ENCODE assay signal across 10 mouse cellular contexts in genomic region chr4:118336658-118337057, GRCm38 (mm10). TPM values are rescaled to one million over a fixed set of nuclear protein-coding genes. Genes with fewer than 3 reads are reported as not detected.
A peak's percentile ranks its signal among the peaks of the same experiment; 100 is the strongest.
DNase-seq lines count a peak whose midpoint lies in the region; ATAC-seq and TF ChIP-seq lines count a peak whose summit lies in the region.
"Had no signal": no experiment of that assay in that cellular context is flagged by ENCODE, and none has a peak within 500 bp of the region (broad histone marks: within the 10 kb centered on the region; RNA-seq: fewer than 3 reads in every experiment).

No protein-coding gene starts in this region.

- H3K4me3 ChIP-seq in heart, embryonic 11.5 days (ENCODE audit: low read depth, low read length) = no peak overlapping the region
- H3K4me3 ChIP-seq in midbrain, postnatal 0 days (ENCODE audit: low read depth, low read length) = no peak overlapping the region
- H3K4me3 ChIP-seq: embryonic facial prominence, embryonic 15.5 days; liver, embryonic 15.5 days had no signal

- TF ChIP-seq CTCF in midbrain, postnatal 0 days (IDR thresholded peaks at IDR 0.05) = peak; percentile 78

- DNase-seq in heart, postnatal 4 days = peak; percentile 72
- peak; percentile 49 for DNase-seq in CD4-positive helper T cell, adult 2 months (ENCODE audit: low read depth, low spot score)
- peak; percentile 39 for DNase-seq in ZHBTc4 (ENCODE audit: low read depth, low spot score)
- peak; percentile 77 for DNase-seq in embryo, embryonic 11 days
- peak; percentile 75 to 86 for DNase-seq in kidney, postnatal 36 days
- peak; percentile 85 for DNase-seq in midbrain, postnatal 0 days (ENCODE audit: low spot score)
- DNase-seq in thymus, postnatal 4 days = peak; percentile 87

- no peak for ATAC-seq in heart, embryonic 11.5 days (replicated peaks; ENCODE audit: insufficient number of reproducible peaks, low FRiP score, low TSS enrichment)
- no peak for ATAC-seq in midbrain, postnatal 0 days (ENCODE audit: low FRiP score)

- H3K27me3 ChIP-seq in heart, embryonic 11.5 days (ENCODE audit: control insufficient read depth, insufficient read depth, low read length) = no peaks in the 10 kb centered on the region
- H3K27me3 ChIP-seq in midbrain, postnatal 0 days (ENCODE audit: insufficient read depth, low read length) = no peaks in the 10 kb centered on the region
- H3K27me3 ChIP-seq: embryonic facial prominence, embryonic 15.5 days had no signal

- H3K9me3 ChIP-seq in heart, embryonic 11.5 days (replicated peaks; ENCODE audit: control insufficient read depth, low read length) = no peaks in the 10 kb centered on the region
- H3K9me3 ChIP-seq in midbrain, postnatal 0 days (ENCODE audit: low read length) = no peaks in the 10 kb centered on the region
- H3K9me3 ChIP-seq: embryonic facial prominence, embryonic 15.5 days; liver, embryonic 15.5 days had no signal

- H3K36me3 ChIP-seq in heart, embryonic 11.5 days (ENCODE audit: control insufficient read depth, insufficient read depth, low read length) = no peaks in the 10 kb centered on the region
- H3K36me3 ChIP-seq in midbrain, postnatal 0 days (ENCODE audit: insufficient read depth, low read length) = no peaks in the 10 kb centered on the region
- H3K36me3 ChIP-seq: embryonic facial prominence, embryonic 15.5 days; liver, embryonic 15.5 days had no signal

- no peak overlapping the region for H3K4me2 ChIP-seq in heart, embryonic 11.5 days
- H3K4me2 ChIP-seq in midbrain, postnatal 0 days (ENCODE audit: low read depth, low read length, poor library complexity, severe bottlenecking) = no peak overlapping the region
- H3K4me2 ChIP-seq: embryonic facial prominence, embryonic 15.5 days; liver, embryonic 15.5 days had no signal

- H3K27ac ChIP-seq in heart, embryonic 11.5 days (ENCODE audit: low read depth, low read length) = no peak overlapping the region
- H3K27ac ChIP-seq in midbrain, postnatal 0 days (ENCODE audit: low read depth, low read length) = no peak overlapping the region
- H3K27ac ChIP-seq: embryonic facial prominence, embryonic 15.5 days; liver, embryonic 15.5 days had no signal

- no peak overlapping the region for H3K9ac ChIP-seq in heart, embryonic 11.5 days (ENCODE audit: low read depth, low read length)
- no peak overlapping the region for H3K9ac ChIP-seq in midbrain, postnatal 0 days (replicated peaks; ENCODE audit: low read length, poor library complexity, severe bottlenecking)
- H3K9ac ChIP-seq: embryonic facial prominence, embryonic 15.5 days; liver, embryonic 15.5 days had no signal

- 19% methylated on average over 7 of the region's 7 CpGs for WGBS in heart, embryonic 11.5 days (ENCODE audit: insufficient replicate concordance)
- WGBS in midbrain, postnatal 0 days = 17% methylated on average over 7 of the region's 7 CpGs

- no peaks in the 10 kb centered on the region for H3K4me1 ChIP-seq in heart, embryonic 11.5 days (ENCODE audit: control insufficient read depth, insufficient read depth, low read length)
- no peaks in the 10 kb centered on the region for H3K4me1 ChIP-seq in midbrain, postnatal 0 days (ENCODE audit: insufficient read depth, low read length)
- H3K4me1 ChIP-seq: embryonic facial prominence, embryonic 15.5 days; liver, embryonic 15.5 days had no signal

RNA-seq across cellular contexts. Expression of gene Ptprf, which starts 45.5 kb away (rescaled TPM):
- 10 to 100 TPM; 39.4 to 40.7 TPM for total RNA-seq in heart, postnatal 4 days (2021)
- 24.5 and 26.9 TPM in 2 replicates for polyA plus RNA-seq in heart, embryonic 11.5 days (2014; fragmentation: Nextera tagmentation; extraction: Ambion mirVana)
- total RNA-seq in midbrain, postnatal 0 days (2014; rRNA removed) = 160 and 186 TPM in 2 replicates
- polyA plus RNA-seq in midbrain, postnatal 0 days (2015; fragmentation: Nextera tagmentation; extraction: Ambion mirVana) = 46.4 and 48.1 TPM in 2 replicates
